Mouse (Mus musculus) frontal cortex, postnatal 36 days (tissue): Measurements from ENCODE around the gene Rin1.

ENCODE experiments used
- DNase-seq, 2 experiments: peaks; one replicate each; pipeline ENCODE4 v3.0.0; 2022; ENCODE audit warnings: low spot score in 2 of 2

Gene Rin1

GRCm38 (mm10) chr19:5094746-5095417 is 44.6 kb downstream of the Rin1 start:
- peak in 1 of 2 experiments; percentile 45 for DNase-seq

DNA sequence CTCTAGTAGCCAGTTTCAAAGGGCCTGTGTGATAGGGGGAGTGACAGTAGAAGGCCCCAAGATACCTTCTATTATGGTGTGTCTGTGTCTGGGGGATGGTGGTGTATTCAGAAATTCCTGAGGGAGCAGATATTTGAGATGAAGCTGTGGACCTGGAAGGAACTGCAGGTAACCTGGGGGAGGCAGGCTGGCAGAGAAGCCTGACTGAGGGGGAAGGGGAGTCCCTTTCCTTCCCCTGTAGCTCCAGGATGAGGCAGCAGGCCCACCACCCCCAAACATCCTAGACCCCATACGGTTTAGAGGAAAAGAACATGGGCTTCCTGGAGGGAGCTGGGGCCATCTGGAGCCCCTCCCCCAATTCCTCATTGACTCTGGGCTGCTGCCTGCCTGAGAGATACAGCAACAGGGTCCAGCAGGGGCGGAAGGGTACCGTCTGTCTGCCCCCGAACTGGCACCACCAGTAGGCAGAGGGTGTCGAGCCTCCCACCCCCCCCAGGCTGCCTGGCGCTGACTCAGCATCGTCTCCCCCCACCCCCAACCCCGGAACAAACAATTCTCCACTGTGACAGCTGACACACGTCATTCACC is 45.7 kb downstream of the Rin1 start:
- DNase-seq = no peak

DNA sequence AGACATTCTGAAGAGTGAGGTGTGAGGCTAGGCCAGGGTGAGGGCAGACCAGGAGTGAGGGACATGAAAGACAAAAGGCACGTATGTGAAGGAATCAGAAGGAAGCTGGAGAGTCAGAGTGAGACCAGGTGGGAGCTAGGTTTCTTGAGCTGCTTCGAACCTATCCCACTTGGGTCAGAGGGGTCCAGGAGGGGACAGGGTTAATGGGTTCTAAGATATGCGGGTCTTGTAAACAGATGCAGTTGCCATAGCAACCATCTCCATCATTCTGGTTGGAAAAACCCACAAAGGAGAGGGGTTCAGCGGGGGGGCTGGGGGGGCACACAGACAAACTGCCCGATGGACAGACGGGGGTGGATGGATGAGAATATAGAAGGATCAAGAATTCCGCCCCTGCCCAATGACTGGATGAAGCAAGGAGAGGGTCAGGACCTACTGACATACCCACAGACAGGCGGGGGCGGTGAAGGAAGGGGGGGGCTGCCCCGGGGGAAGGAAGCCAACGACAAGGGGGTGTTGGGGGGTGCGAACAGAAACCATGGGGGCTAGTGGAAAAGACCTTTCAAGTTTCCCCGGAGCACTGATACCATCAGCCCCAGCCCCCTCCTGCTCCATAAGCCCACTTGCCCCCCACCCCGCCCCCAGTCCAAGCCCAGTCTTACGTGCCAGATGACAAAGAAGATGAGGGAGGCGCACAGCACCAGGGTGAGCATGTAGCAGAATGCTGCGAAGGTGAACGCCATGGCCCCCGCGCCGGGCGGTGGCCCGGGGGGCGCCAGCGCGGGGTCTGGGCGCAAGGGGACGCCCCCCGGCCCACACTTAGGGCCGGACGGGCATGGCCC is 47.5 kb downstream of the Rin1 start:
- no peak for DNase-seq

- peak in 1 of 2 experiments; percentile 74 for DNase-seq
These were observed 48.3 kb downstream of the Rin1 start, which contains the start of gene Cnih2 for GRCm38 (mm10) chr19:5098363-5099143. TSS of gene Cnih2 (minus strand) at chr19:5098521.

DNA sequence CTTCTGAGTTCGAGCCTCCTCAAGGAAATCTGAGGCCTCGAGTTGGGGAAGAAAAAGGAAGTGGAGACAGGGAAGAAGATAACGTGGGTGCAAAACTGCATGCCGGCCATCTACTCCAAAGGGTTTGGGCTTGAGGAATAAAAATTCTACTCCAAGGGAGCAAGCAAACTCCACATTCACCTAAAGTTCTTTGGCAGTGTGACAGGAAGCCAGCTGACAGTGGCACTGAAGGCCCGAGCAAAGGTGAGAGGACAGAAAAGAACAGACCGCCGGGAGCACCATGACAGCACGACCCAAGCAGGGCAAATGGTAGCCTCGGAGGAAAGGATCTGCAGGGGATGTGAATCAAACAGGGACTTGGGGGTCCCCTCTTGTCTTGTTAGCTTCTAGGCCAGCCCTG is 55.8 kb downstream of the Rin1 start:
- DNase-seq = no peak
